Mouse (Mus musculus): Measurements from ENCODE around the gene Rgs5.
A peak's percentile ranks its signal among the peaks of the same experiment; 100 is the strongest.

The Rgs5 gene

GRCm38 (mm10) chr1:169655256-169655655 is at the start of gene Rgs5:
Rgs5 (plus strand) TSS chr1:169655501.
- no peak for DNase-seq (ENCODE audit: low spot score)

- no peak for DNase-seq (ENCODE audit: low spot score)
These were observed 49.1 kb upstream of the Rgs5 start for GRCm38 (mm10) chr1:169606164-169606563.

- DNase-seq (ENCODE audit: low spot score): no peak
These were observed 25.6 kb upstream of the Rgs5 start for GRCm38 (mm10) chr1:169629738-169630137.

GRCm38 (mm10) chr1:169637251-169637750 is 18.0 kb upstream of the Rgs5 start:
- DNase-seq (ENCODE audit: low spot score): no peak

GRCm38 (mm10) chr1:169644884-169645653 is 10.2 kb upstream of the Rgs5 start:
- no peak for DNase-seq (ENCODE audit: low spot score)

GRCm38 (mm10) chr1:169659479-169659878 is 4.2 kb downstream of the Rgs5 start:
- DNase-seq (ENCODE audit: low spot score): no peak

- DNase-seq (ENCODE audit: low spot score): peak; percentile 36
These were observed 12.0 kb downstream of the Rgs5 start for GRCm38 (mm10) chr1:169667328-169667727.

GRCm38 (mm10) chr1:169670705-169671104 is 15.4 kb downstream of the Rgs5 start:
- peak; percentile 79 for DNase-seq (ENCODE audit: low spot score)

- no peak for DNase-seq (ENCODE audit: low spot score)
These were observed 16.5 kb downstream of the Rgs5 start for GRCm38 (mm10) chr1:169671801-169672200.

- no peak for DNase-seq (ENCODE audit: low spot score)
These were observed 17.0 kb downstream of the Rgs5 start for GRCm38 (mm10) chr1:169672272-169672671.

GRCm38 (mm10) chr1:169674116-169674515 is 18.8 kb downstream of the Rgs5 start:
- DNase-seq (ENCODE audit: low spot score): no peak

- DNase-seq (ENCODE audit: low spot score): no peak
These were observed 21.4 kb downstream of the Rgs5 start for GRCm38 (mm10) chr1:169676751-169677150.

GRCm38 (mm10) chr1:169680455-169681208 is 25.3 kb downstream of the Rgs5 start:
- DNase-seq (ENCODE audit: low spot score): no peak

GRCm38 (mm10) chr1:169682775-169683497 is 27.6 kb downstream of the Rgs5 start:
- no peak for DNase-seq (ENCODE audit: low spot score)

- no peak for DNase-seq (ENCODE audit: low spot score)
These were observed 30.0 kb downstream of the Rgs5 start for GRCm38 (mm10) chr1:169685257-169685656.

- no peak for DNase-seq (ENCODE audit: low spot score)
These were observed 37.7 kb downstream of the Rgs5 start for GRCm38 (mm10) chr1:169693040-169693439.

- DNase-seq (ENCODE audit: low spot score): no peak
These were observed 38.2 kb downstream of the Rgs5 start for GRCm38 (mm10) chr1:169693537-169693936.

GRCm38 (mm10) chr1:169695356-169695755 is 40.1 kb downstream of the Rgs5 start:
- no peak for DNase-seq (ENCODE audit: low spot score)

- DNase-seq (ENCODE audit: low spot score): no peak
These were observed 41.9 kb downstream of the Rgs5 start for GRCm38 (mm10) chr1:169697236-169697635.

GRCm38 (mm10) chr1:169699184-169699583 is 43.9 kb downstream of the Rgs5 start:
- no peak for DNase-seq (ENCODE audit: low spot score)

GRCm38 (mm10) chr1:169704395-169705087 is 49.2 kb downstream of the Rgs5 start:
- DNase-seq (ENCODE audit: low spot score): no peak

- no peak for DNase-seq (ENCODE audit: low spot score)
These were observed 66.5 kb downstream of the Rgs5 start for GRCm38 (mm10) chr1:169721836-169722235.
